Mouse (Mus musculus): ENCODE results near the gene Gcdh. TPM values are rescaled to one million over a fixed set of nuclear protein-coding genes. Genes with fewer than 3 reads are reported as not detected.
"Not testable (repeated sequence)": the region's sequence is repeated elsewhere in the genome, so short reads cannot be mapped to it uniquely, and the experiment has no call there.

Gcdh gene
- polyA plus RNA-seq, 1 experiment: not detected

DNA sequence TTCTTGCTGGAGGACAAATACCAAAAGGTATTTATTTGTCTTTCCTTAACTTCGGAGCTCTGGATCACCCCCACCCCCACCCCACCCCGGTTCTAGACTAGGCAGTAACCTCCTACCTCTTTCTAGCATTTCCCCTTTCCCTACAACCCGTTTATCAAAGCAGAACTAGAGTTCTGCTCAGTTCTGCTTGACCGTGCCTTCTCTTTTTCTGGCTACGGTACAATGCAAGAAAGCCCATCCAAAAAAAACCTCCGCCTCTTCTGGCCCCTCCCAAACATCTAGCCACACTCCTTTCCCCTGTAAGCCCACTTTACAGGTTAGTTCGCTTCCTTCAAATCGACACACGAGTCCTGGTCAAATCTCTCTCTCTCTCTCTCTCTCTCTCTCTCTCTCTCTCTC lies 19.8 kb upstream of the Gcdh start:
- Histone ChIP-seq H3K4me3 (ENCODE audit: insufficient read depth, low read depth, low read length) (no peak overlapping the region), H3K4me1 (ENCODE audit: control insufficient read depth, insufficient read depth, low read length) (peaks cover 16% of the 10 kb centered on the region), H3K27ac (ENCODE audit: insufficient read depth, low read depth, low read length) (no peak overlapping the region)
- 51% methylated on average over 9 of the region's 9 CpGs for WGBS
- TF ChIP-seq CTCF (IDR thresholded peaks at IDR 0.05; ENCODE audit: insufficient read depth, low read depth, low read length) (no peak), POLR2A (IDR thresholded peaks at IDR 0.05; ENCODE audit: insufficient read depth, low read depth, low read length) (no peak)

DNA sequence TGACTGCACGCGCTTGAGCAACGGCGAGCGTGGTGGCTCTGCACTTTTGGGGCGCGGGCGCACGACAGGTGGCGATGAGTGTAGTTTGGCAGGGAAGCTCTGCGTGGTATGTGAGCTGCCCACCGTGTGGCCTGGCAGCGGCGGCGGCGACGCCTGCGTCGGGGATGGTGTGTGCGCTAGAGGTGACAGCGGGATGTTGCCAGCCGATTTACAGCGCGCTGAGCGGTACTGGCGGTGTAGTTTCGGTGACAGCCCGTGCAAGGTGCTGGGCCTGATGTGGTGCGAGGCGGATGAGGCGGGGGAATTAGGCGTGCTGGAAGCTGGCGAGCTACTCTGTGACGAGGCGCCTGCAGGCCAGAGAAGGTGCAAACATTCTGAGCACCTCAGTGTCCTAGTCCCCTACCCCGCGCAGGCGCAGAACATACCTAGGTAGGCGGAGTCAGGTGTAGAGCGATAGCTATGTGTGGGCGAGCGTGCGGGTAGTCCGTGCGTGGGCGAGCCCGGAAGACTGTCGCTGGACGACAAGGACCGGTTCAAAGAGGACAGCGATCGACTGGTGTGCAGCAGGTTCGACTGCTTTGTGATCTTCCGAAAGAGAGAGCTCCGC lies 19.3 kb upstream of the Gcdh start:
- H3K27ac ChIP-seq (ENCODE audit: insufficient read depth, low read depth, low read length): no peak overlapping the region
- 37% methylated on average over 55 of the region's 55 CpGs for WGBS
- H3K4me1 ChIP-seq (ENCODE audit: control insufficient read depth, insufficient read depth, low read length): peaks cover 19% of the 10 kb centered on the region
- TF ChIP-seq CTCF (IDR thresholded peaks at IDR 0.05; ENCODE audit: insufficient read depth, low read depth, low read length) (no peak), POLR2A (IDR thresholded peaks at IDR 0.05; ENCODE audit: insufficient read depth, low read depth, low read length) (no peak)
- no peak overlapping the region for H3K4me3 ChIP-seq (ENCODE audit: insufficient read depth, low read depth, low read length)

DNA sequence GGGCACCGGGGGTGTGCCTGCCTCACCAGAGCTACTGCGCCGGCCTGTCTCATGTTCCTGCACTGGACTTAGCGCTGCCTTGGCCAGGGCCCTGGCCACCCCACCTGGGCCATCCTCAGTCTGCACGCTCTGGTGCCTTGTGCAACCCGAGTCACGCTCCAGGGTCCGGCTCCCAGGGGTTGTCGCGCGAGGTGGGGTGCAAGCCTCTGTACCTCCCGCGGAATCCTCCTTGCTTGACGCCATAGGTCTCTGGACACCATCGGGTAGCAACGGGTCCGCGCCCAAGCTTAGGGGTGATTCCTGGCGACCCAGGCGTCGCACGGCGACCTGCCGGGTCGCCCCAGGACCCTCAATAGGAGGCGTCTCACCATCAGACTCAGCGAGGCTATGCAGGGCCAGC lies 18.7 kb upstream of the Gcdh start:
- H3K4me3 ChIP-seq (ENCODE audit: insufficient read depth, low read depth, low read length): no peak overlapping the region
- TF ChIP-seq CTCF (IDR thresholded peaks at IDR 0.05; ENCODE audit: insufficient read depth, low read depth, low read length) (no peak), POLR2A (IDR thresholded peaks at IDR 0.05; ENCODE audit: insufficient read depth, low read depth, low read length) (no peak)
- no peak overlapping the region for H3K27ac ChIP-seq (ENCODE audit: insufficient read depth, low read depth, low read length)
- H3K4me1 ChIP-seq (ENCODE audit: control insufficient read depth, insufficient read depth, low read length): peaks cover 19% of the 10 kb centered on the region
- WGBS: 64% methylated on average over 27 of the region's 27 CpGs

DNA sequence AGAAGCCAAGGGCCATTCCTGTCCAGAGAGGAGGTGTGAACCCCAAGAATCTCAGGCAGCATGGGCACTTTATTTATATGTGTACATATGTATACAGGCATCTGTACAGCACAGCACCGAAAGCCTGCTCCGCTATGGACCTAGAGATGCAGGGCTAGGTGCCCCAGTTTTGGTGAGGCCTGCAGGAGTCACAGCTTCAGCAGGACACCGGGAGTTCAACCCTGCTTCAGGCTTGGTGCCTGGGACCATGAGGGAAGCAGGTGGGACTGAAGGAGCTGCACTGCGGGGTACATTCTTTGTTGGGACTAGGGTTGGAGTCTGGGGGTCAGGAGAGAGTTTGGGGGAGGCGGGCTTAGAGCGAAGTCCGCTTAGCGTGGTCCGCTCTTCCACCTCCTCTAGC lies 18.1 kb upstream of the Gcdh start:
- 92% methylated on average over 9 of the region's 9 CpGs for WGBS
- Histone ChIP-seq H3K4me1 (ENCODE audit: control insufficient read depth, insufficient read depth, low read length) (peaks cover 19% of the 10 kb centered on the region), H3K4me3 (ENCODE audit: insufficient read depth, low read depth, low read length) (no peak overlapping the region), H3K27ac (ENCODE audit: insufficient read depth, low read depth, low read length) (no peak overlapping the region)
- TF ChIP-seq CTCF (IDR thresholded peaks at IDR 0.05; ENCODE audit: insufficient read depth, low read depth, low read length) (no peak), POLR2A (IDR thresholded peaks at IDR 0.05; ENCODE audit: insufficient read depth, low read depth, low read length) (no peak)

DNA sequence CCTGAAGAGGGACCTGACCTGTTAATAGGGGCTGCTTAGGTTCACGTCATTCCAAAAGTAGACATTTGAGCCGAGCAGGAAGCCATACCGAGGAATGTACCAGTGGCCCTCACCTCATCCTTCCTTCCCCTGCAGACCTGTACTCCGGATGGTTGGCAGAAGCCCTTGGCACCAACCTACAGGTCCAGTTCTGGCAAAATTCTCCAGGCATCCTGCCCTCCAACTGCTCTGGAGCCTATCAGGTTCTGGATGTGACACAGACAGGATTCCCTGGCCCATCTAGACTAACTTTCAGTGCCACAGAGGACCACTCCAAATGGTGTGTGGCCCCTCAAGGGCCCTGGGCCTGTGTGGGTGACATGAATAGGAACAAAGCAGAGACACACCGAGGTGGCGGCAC lies 16.8 kb upstream of the Gcdh start:
- H3K27ac ChIP-seq (ENCODE audit: insufficient read depth, low read depth, low read length): no peak overlapping the region
- TF ChIP-seq CTCF (IDR thresholded peaks at IDR 0.05; ENCODE audit: insufficient read depth, low read depth, low read length): no peak
- TF ChIP-seq POLR2A (IDR thresholded peaks at IDR 0.05; ENCODE audit: insufficient read depth, low read depth, low read length): no peak
- WGBS: 88% methylated on average over 6 of the region's 6 CpGs
- H3K4me3 ChIP-seq (ENCODE audit: insufficient read depth, low read depth, low read length): no peak overlapping the region
- H3K4me1 ChIP-seq (ENCODE audit: control insufficient read depth, insufficient read depth, low read length): peaks cover 19% of the 10 kb centered on the region

DNA sequence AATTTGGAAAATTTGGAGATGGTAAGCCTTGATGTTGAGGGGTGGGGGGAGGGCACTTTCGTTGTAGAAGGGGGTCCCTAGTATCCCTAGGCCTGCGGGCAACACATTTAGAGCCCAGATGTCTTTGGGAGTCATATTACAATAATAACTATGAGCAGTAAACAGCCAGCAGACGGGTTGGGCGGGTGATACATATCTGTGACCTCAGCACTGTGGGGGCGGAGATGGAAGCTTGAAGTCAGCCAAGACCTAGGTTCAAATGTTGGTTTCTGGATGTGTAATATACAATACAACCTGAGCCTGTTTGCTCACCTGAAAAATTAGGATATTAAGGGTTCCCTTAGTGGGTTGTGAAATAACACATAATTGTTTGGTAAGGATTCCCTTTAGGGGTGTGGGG lies 16.2 kb upstream of the Gcdh start:
- H3K27ac ChIP-seq (ENCODE audit: insufficient read depth, low read depth, low read length): no peak overlapping the region
- peaks cover 19% of the 10 kb centered on the region for H3K4me1 ChIP-seq (ENCODE audit: control insufficient read depth, insufficient read depth, low read length)
- TF ChIP-seq CTCF (IDR thresholded peaks at IDR 0.05; ENCODE audit: insufficient read depth, low read depth, low read length) (no peak), POLR2A (IDR thresholded peaks at IDR 0.05; ENCODE audit: insufficient read depth, low read depth, low read length) (no peak)
- WGBS: 83% methylated on average over 5 of the region's 5 CpGs
- H3K4me3 ChIP-seq (ENCODE audit: insufficient read depth, low read depth, low read length): no peak overlapping the region

DNA sequence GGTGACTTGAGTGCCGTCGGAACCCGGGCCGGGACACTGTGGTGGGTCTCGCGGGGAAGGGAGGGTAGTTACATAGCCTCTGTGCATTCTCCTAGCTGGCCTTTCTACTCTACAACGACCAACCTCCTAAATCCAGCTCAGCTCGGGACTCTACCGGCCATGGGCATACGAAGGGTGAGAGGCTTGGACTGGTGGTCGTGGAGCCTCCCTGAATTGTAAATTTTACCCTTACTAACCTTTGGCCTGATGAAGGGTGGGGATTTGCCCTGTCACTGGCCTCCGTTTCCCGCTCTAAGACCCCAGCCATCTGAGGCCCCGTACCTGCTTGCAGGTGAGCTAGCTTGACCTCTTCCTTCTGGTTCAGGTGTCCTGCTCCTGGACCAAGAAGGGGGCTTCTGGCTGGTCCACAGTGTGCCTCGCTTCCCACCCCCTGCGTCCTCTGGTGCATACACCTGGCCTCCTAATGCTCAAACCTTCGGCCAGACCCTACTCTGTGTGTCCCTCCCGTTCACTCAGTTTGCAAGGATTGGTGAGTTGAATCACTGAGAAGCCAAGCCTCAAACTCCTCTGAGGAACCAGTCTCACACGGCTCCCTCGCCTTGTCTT lies 15.5 kb upstream of the Gcdh start:
- WGBS: 62% methylated on average over 20 of the region's 20 CpGs
- no peak overlapping the region for H3K27ac ChIP-seq (ENCODE audit: insufficient read depth, low read depth, low read length)
- peak overlapping the region; percentile 46; the same call in 1 of the 2 replicates for H3K4me3 ChIP-seq (ENCODE audit: insufficient read depth, low read depth, low read length)
- TF ChIP-seq POLR2A (IDR thresholded peaks at IDR 0.05; ENCODE audit: insufficient read depth, low read depth, low read length) (no peak), CTCF (IDR thresholded peaks at IDR 0.05; ENCODE audit: insufficient read depth, low read depth, low read length) (no peak)
- H3K4me1 ChIP-seq (ENCODE audit: control insufficient read depth, insufficient read depth, low read length): peaks cover 19% of the 10 kb centered on the region

DNA sequence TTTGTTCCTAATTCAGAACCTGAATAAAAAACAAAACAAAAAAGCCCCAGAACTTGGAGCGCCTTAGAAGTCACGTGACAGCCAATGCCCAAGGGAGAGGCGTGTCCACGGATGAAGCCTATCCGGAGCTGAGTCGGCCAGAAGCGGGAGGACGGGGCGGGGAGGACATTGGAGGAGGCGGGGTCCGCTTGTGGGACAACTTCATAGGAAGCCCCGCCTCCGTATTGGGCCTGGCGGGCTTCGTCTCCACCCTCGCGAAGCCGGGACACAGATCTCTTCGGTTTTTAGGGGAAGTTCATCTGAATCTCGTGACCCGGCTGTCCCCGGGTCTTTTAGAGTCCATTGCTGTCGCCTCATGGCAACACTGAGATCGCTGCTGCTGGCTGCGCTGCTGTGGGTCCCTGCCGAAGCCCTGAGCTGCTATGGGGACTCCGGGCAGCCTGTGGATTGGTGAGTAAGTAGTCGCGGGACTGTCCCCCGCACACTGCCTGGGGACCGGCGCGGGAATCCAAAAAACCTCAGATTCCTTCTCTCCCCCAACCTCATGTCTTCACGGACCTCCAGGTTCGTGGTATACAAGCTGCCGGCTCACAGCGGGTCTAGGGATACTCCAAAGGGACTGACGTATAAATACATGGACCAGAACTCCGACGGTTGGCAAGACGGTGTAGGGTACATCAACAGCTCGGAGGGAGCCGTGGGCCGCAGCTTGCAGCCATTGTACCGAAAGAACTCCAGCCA lies 14.9 kb upstream of the Gcdh start, which contains the start of gene Dnase2a:
Gene Dnase2a, plus strand, starts transcription at position 140 of the 741 bp plus-strand sequence.
- WGBS: 6% methylated on average over 45 of the region's 45 CpGs
- Histone ChIP-seq H3K27ac (ENCODE audit: insufficient read depth, low read depth, low read length) (no peak within 1 kb of the TSS), H3K4me3 (ENCODE audit: insufficient read depth, low read depth, low read length) (peak within 1 kb of the TSS; percentile 46), H3K4me1 (ENCODE audit: control insufficient read depth, insufficient read depth, low read length) (peaks cover 19% of the 10 kb centered on the region)
- TF ChIP-seq CTCF (IDR thresholded peaks at IDR 0.05; ENCODE audit: insufficient read depth, low read depth, low read length): no peak
- 0 out of 2 replicates have a peak, but pooled peaks have one; percentile 28 for TF ChIP-seq POLR2A (IDR thresholded peaks at IDR 0.05; ENCODE audit: insufficient read depth, low read depth, low read length)

DNA sequence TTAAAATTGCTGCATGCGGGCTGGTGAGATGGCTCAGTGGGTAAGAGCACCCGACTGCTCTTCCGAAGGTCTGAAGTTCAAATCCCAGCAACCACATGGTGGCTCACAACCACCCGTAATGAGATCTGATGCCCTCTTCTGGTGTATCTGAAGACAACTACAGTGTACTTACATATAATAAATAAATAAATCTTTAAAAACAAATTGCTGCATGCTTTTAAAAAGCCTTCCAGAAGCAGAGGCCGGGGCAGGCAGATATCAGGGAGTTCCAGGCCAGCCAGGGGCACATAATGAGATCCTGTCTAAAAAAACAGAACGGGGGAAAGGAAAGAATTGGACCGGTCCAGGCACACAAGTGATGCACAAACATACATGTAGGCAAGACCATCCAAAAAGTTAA lies 14.3 kb upstream of the Gcdh start:
- H3K4me3 ChIP-seq (ENCODE audit: insufficient read depth, low read depth, low read length): not testable (repeated sequence)

More for the DNA sequence above, 14.3 kb upstream of the Gcdh start:
- H3K4me1 ChIP-seq (ENCODE audit: control insufficient read depth, insufficient read depth, low read length): peaks cover 16% of the 10 kb centered on the region
- not testable (repeated sequence) for H3K27ac ChIP-seq (ENCODE audit: insufficient read depth, low read depth, low read length)
- 31% methylated on average over 7 of the region's 7 CpGs for WGBS

Measured in olfactory bulb, adult 2 months (tissue).